Mouse (Mus musculus) heart, postnatal 10 days (tissue): ENCODE results near the gene Btbd7. TPM values are rescaled to one million over a fixed set of nuclear protein-coding genes. Genes with fewer than 3 reads are reported as not detected.

ENCODE experiments used
- DNase-seq, 2 experiments: peaks; one replicate each; pipeline ENCODE4 v3.0.0; 2021
- intact Hi-C: fragments of 180-260 bp; cut with DNase I; formaldehyde crosslinking; loops from one replicate; pipeline ENCODE4 v1.15.1; 2025
- total RNA-seq, 2 experiments: library from RNA; stranded (reverse); gene quantifications; 2 replicates each; pipeline ENCODE4 v1.2.3; 2021

The Btbd7 gene
- total RNA-seq, 2 experiments from 2014 or later, result 35.6 to 38.1 TPM

DNA sequence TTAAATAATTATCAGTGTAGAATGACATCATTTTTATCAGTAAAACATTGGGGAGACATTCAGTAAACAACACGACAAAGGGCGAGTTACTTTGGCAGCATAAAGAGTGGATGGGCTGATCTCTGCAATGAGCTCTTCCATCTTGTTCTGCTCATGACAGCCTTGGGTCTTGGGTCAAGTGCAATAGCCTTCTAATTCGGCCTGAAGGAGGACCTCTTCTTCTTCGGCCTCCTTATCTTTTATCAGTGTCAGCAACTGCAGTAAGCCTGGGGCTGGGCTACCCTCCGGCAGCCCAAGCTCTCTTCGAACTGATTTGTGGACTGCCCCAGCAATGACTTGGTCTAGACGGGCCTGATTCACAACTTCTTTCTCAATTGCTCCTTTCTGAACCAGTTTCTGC is 136.2 kb downstream of the Btbd7 start:
- intact Hi-C loops, result loop anchor here (5.0 kb wide), 1 partner anchor 135 kb away; the partner anchor contains the start of gene Btbd7
- DNase-seq, result no peak

DNA sequence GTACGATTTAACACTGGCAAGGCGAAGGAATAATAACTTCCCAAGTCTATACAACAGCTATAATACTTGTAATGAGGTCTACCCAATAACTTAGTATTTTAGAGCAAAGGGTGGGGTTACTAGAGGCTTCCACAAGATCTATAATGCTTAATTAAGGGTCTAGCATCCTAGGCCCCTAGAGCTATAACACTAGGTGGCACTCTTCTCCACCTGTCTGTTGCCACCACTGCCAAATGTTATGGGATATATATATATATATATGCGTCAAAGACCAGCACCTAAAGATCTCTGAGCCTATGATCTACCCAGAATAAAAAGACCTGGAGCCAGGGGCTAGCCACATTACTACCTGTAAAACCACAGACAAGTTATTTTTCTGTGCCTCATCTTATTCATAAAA is 138.0 kb downstream of the Btbd7 start:
- intact Hi-C loops, result loop anchor here (1.0 to 5.0 kb wide), 2 partner anchors 137 to 325 kb away; partner anchors contain the start of gene Btbd7
- DNase-seq, result no peak

DNA sequence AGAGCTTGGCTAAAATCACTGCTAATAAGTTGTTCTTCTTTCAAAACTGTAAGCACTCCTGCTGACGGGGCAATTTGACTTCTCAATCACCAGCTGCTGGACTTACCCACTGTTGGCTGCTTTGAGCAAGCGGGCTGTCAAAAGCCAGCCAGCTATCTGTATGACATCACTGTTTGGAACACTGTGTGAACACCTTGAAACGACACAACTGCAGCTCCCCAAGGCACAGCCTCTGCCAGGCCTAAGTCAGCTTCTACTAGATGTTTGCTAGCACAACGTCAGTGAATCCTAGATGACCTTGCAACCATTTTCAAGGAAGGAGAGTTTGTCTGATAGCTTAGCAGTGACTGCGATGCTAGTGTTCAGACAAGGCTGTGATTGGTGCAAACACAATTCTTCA is 139.2 kb downstream of the Btbd7 start:
- intact Hi-C loops, result no loop called here
- peak in 1 of 2 experiments; percentile 35 for DNase-seq

DNA sequence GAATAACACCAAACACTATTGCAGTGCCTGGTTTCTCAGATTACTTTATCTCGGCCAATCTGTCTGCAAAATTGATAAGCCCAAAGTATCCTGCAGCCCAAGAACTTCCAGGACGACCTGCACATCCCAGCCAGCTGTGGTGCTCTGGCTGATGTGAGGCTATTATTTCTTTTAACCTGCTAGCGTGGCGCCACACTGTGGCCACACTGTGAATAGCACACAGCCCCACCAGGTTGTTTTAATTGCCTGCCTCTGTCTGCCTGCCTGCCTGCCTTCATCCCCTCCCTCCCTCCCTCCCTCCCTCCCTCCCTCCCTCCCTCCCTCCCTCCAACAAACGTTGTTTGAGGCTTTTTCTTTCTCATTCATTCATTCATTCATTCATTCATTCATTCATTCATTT is 144.9 kb downstream of the Btbd7 start:
- intact Hi-C loops, result loop anchor here (1.0 to 5.0 kb wide), 2 partner anchors 28 to 211 kb away; no protein-coding TSS in a partner anchor
- peak; percentile 59 to 80 for DNase-seq

DNA sequence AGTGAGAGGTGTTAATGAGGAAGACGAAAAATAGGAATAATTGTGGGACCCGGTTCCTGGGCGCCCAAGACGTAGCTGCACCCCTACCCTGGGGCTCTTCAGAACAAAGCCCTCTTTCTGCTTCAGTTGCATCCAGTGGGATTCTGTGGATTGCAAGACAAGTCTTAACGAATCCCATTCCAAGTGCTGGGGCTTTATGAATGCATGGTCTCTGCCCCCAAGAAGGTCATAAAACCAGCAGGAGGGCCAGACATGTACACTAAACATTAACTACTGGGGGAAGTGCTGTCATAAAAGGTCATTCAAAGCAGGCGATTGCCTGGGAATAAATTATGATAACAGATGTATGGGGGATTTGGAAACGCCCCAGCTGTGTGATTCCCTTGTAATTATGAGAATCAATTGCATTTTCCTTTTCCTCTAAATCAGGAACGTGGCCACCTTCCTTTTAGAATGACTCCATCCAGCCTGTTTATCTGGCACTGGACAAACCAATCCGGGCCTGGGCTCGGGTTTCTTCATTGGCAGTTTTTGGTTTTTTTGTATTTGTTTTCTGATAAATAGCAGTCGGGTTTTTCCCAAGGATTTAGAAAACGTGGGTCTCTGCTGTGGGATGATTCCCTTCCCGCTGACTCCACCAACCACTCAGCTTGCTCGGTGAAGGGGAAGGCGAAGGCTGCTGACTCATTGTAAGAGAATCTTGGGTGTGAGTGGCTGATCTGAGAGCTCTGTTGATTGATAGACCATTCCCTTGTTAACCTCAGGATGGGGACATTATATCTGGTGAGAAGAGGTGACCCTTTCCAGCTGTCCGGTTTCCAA is 147.3 kb downstream of the Btbd7 start:
- DNase-seq, result no peak
- intact Hi-C loops, result loop anchor here (5.0 kb wide), 1 partner anchor 209 kb away; no protein-coding TSS in a partner anchor

Other genes starting within 250 kb of the Btbd7 start
- gene Itpk1, start 173.5 kb downstream of the Btbd7 start, total RNA-seq, result 10 to 100 TPM in 1 of 2 experiments, 1 to 10 TPM in 1; 9.6 to 11.2 TPM
- gene Moap1, start 134.8 kb downstream of the Btbd7 start, total RNA-seq, result 10 to 100 TPM in 1 of 2 experiments, 1 to 10 TPM in 1; 9.1 to 10.5 TPM
- gene Tmem251, start 134.7 kb downstream of the Btbd7 start, total RNA-seq, result 1 to 10 TPM; 4.8 to 5.5 TPM
- not detected for gene Gm28051, start 120.7 kb downstream of the Btbd7 start, total RNA-seq
- gene Gon7, start 120.7 kb downstream of the Btbd7 start, total RNA-seq, result 10 to 100 TPM; 10.6 to 11.7 TPM
- 10 to 100 TPM; 33.1 to 34.3 TPM for gene Ubr7, start 120.5 kb downstream of the Btbd7 start, total RNA-seq
- 1 to 10 TPM; 5.0 to 5.4 TPM for gene Gm20604, start 119.8 kb downstream of the Btbd7 start, total RNA-seq
- not detected for gene Cox8c, start 20.8 kb upstream of the Btbd7 start, total RNA-seq
- gene Unc79, start 70.4 kb upstream of the Btbd7 start, total RNA-seq, result under 1 TPM; 0.02 to 0.14 TPM